In genomic region chr3:123810018-123810942, GRCm38 (mm10) we compare ENCODE assay signal across 15 mouse cellular contexts.
DNase-seq lines count a peak whose midpoint lies in the region; ATAC-seq lines count a peak whose summit lies in the region.
"Had no signal": no experiment of that assay in that cellular context is flagged by ENCODE, and none has a peak within 500 bp of the region (broad histone marks: within the 10 kb centered on the region; RNA-seq: fewer than 3 reads in every experiment).

No protein-coding gene starts in this region.

- intact Hi-C loops in heart, postnatal 14 days (cut with DNase I): no loop called here

- peak; percentile 46; the same call in 1 of the 2 replicates for ATAC-seq in neural tube, embryonic 14.5 days (ENCODE audit: low read depth)
- ATAC-seq: intestine, embryonic 15.5 days; Patski had no signal

- DNase-seq in heart, adult 11 months: peak; percentile 28
- no peak for DNase-seq in heart, postnatal 14 days
- DNase-seq in hindbrain, embryonic 10.5 days (ENCODE audit: low spot score): peak; percentile 12
- DNase-seq in midbrain, embryonic 10.5 days (ENCODE audit: low spot score): no peak
- DNase-seq in kidney, adult 18-20 months: no peak
- no peak for DNase-seq in spleen, adult 12 weeks (ENCODE audit: low spot score)
- DNase-seq: cerebellum, postnatal 10 days; liver, embryonic 13.5 days had no signal

- peaks cover 10% of the 10 kb centered on the region for H3K4me1 ChIP-seq in hindbrain, embryonic 10.5 days (replicated peaks)
- peaks cover 36% of the 10 kb centered on the region for H3K4me1 ChIP-seq in midbrain, embryonic 10.5 days
- no peaks in the 10 kb centered on the region for H3K4me1 ChIP-seq in neural tube, embryonic 14.5 days (ENCODE audit: control insufficient read depth, insufficient read depth, low read length)
- H3K4me1 ChIP-seq: embryonic facial prominence, embryonic 10.5 days; intestine, embryonic 15.5 days; kidney, embryonic 15.5 days; liver, embryonic 13.5 days had no signal

- no peaks in the 10 kb centered on the region for H3K9me3 ChIP-seq in hindbrain, embryonic 10.5 days
- no peaks in the 10 kb centered on the region for H3K9me3 ChIP-seq in midbrain, embryonic 10.5 days (replicated peaks)
- H3K9me3 ChIP-seq in neural tube, embryonic 14.5 days (ENCODE audit: control insufficient read depth, low read length): no peaks in the 10 kb centered on the region
- H3K9me3 ChIP-seq: embryonic facial prominence, embryonic 10.5 days; intestine, embryonic 15.5 days; kidney, embryonic 15.5 days; liver, embryonic 13.5 days had no signal

- no peaks in the 10 kb centered on the region for H3K27me3 ChIP-seq in hindbrain, embryonic 10.5 days (ENCODE audit: insufficient read depth, poor library complexity, severe bottlenecking)
- H3K27me3 ChIP-seq in midbrain, embryonic 10.5 days (ENCODE audit: low read depth, poor library complexity, severe bottlenecking): no peaks in the 10 kb centered on the region
- no peaks in the 10 kb centered on the region for H3K27me3 ChIP-seq in neural tube, embryonic 14.5 days (ENCODE audit: control insufficient read depth, insufficient read depth, low read length)
- H3K27me3 ChIP-seq: intestine, embryonic 15.5 days; kidney, embryonic 15.5 days; liver, embryonic 13.5 days; Patski had no signal

- H3K4me2 ChIP-seq in neural tube, embryonic 14.5 days (ENCODE audit: low read depth, low read length): no peak overlapping the region
- H3K4me2 ChIP-seq: heart, embryonic 11.5 days; intestine, embryonic 15.5 days; kidney, embryonic 15.5 days; liver, embryonic 13.5 days had no signal

- peak overlapping the region; percentile 79 for H3K27ac ChIP-seq in hindbrain, embryonic 10.5 days
- H3K27ac ChIP-seq in midbrain, embryonic 10.5 days (replicated peaks): peak overlapping the region; percentile 80
- H3K27ac ChIP-seq in neural tube, embryonic 14.5 days (ENCODE audit: low read depth, low read length): no peak overlapping the region
- H3K27ac ChIP-seq: embryonic facial prominence, embryonic 10.5 days; intestine, embryonic 15.5 days; kidney, embryonic 15.5 days; left cerebral cortex, adult 2 months; liver, embryonic 13.5 days had no signal

- H3K36me3 ChIP-seq in hindbrain, embryonic 10.5 days: no peaks in the 10 kb centered on the region
- H3K36me3 ChIP-seq in midbrain, embryonic 10.5 days: no peaks in the 10 kb centered on the region
- no peaks in the 10 kb centered on the region for H3K36me3 ChIP-seq in neural tube, embryonic 14.5 days (ENCODE audit: control insufficient read depth, insufficient read depth, low read length)
- H3K36me3 ChIP-seq: embryonic facial prominence, embryonic 10.5 days; intestine, embryonic 15.5 days; kidney, embryonic 15.5 days; liver, embryonic 13.5 days had no signal

- no peak overlapping the region for H3K4me3 ChIP-seq in hindbrain, embryonic 10.5 days
- no peak overlapping the region for H3K4me3 ChIP-seq in midbrain, embryonic 10.5 days
- no peak overlapping the region for H3K4me3 ChIP-seq in neural tube, embryonic 14.5 days (ENCODE audit: low read depth, low read length)
- H3K4me3 ChIP-seq: embryonic facial prominence, embryonic 10.5 days; intestine, embryonic 15.5 days; kidney, embryonic 15.5 days; left cerebral cortex, adult 2 months; liver, embryonic 13.5 days had no signal

- 73% methylated on average over 10 of the region's 10 CpGs for WGBS in hindbrain, embryonic 10.5 days
- 72% methylated on average over 10 of the region's 10 CpGs for WGBS in midbrain, embryonic 10.5 days
- 54% methylated on average over 10 of the region's 10 CpGs for WGBS in neural tube, embryonic 14.5 days

- no peak overlapping the region for H3K9ac ChIP-seq in neural tube, embryonic 14.5 days (replicated peaks; ENCODE audit: low read depth, low read length)
- H3K9ac ChIP-seq: intestine, embryonic 15.5 days; kidney, embryonic 15.5 days; liver, embryonic 13.5 days had no signal

Comparison
In these comparisons a context has a peak if more than half of its experiments do, and no peak if none do; other contexts are left out.
1. DNase-seq: peak in heart, adult 11 months (single experiment) and hindbrain, embryonic 10.5 days (single experiment); none in heart, postnatal 14 days (0 of 2), midbrain, embryonic 10.5 days (single experiment), kidney, adult 18-20 months (single experiment) and spleen, adult 12 weeks (single experiment).